Mouse (Mus musculus): ENCODE data around the gene Olfr324. TPM values are rescaled to one million over a fixed set of nuclear protein-coding genes. Genes with fewer than 3 reads are reported as not detected.

The Olfr324 gene
- polyA plus RNA-seq, 1 experiment from 2014 or later = not detected

DNA sequence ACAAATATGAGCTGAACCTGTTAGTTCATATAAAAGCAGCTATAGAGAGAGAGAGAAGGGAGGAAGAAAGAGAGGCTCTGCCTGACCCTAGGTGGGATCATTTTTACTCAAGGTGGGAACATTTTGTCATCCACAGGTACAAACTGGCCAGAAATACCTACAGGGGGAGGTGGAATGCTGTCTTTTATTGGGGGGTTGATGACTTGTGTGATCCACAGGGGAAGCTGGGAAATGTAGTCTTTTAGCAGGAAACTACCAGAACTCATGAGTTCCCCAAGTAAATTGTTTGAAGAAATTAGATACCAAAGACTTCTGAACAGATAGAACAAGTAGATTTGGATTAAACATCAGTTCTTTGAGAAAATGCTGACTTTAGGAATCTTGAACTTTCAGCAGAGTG, 7.1 kb downstream of the Olfr324 start:
- Histone ChIP-seq H3K4me1 (ENCODE audit: control insufficient read depth, insufficient read depth, low read length) (no peaks in the 10 kb centered on the region; the same call in 1 of the 2 replicates), H3K27me3 (ENCODE audit: control insufficient read depth, insufficient read depth, low read length) (no peaks in the 10 kb centered on the region), H3K4me3 (ENCODE audit: low read depth, low read length) (no peak overlapping the region), H3K4me2 (no peak overlapping the region), H3K9ac (ENCODE audit: low read depth, low read length) (no peak overlapping the region), H3K9me3 (replicated peaks; ENCODE audit: control insufficient read depth, low read length) (no peaks in the 10 kb centered on the region), H3K36me3 (ENCODE audit: control insufficient read depth, insufficient read depth, low read length) (no peaks in the 10 kb centered on the region), H3K27ac (ENCODE audit: low read depth, low read length) (no peak overlapping the region)
- ATAC-seq (replicated peaks; ENCODE audit: insufficient number of reproducible peaks, low FRiP score, low TSS enrichment) = no peak

GRCm38 (mm10) chr11:58602800-58603560, 8.1 kb downstream of the Olfr324 start:
- 72% methylated on average over 6 of the region's 6 CpGs for WGBS (ENCODE audit: insufficient replicate concordance)
- no peaks in the 10 kb centered on the region for H3K9me3 ChIP-seq (replicated peaks; ENCODE audit: control insufficient read depth, low read length)
- no peak overlapping the region for H3K4me3 ChIP-seq (ENCODE audit: low read depth, low read length)
- H3K4me2 ChIP-seq = no peak overlapping the region
- no peak for ATAC-seq (replicated peaks; ENCODE audit: insufficient number of reproducible peaks, low FRiP score, low TSS enrichment)
- no peaks in the 10 kb centered on the region; the same call in 1 of the 2 replicates for H3K4me1 ChIP-seq (ENCODE audit: control insufficient read depth, insufficient read depth, low read length)
- no peak overlapping the region for H3K9ac ChIP-seq (ENCODE audit: low read depth, low read length)
- no peak overlapping the region for H3K27ac ChIP-seq (ENCODE audit: low read depth, low read length)
- no peaks in the 10 kb centered on the region for H3K36me3 ChIP-seq (ENCODE audit: control insufficient read depth, insufficient read depth, low read length)
- no peaks in the 10 kb centered on the region for H3K27me3 ChIP-seq (ENCODE audit: control insufficient read depth, insufficient read depth, low read length)

GRCm38 (mm10) chr11:58604688-58605087, 9.8 kb downstream of the Olfr324 start:
- Histone ChIP-seq H3K9me3 (replicated peaks; ENCODE audit: control insufficient read depth, low read length) (no peaks in the 10 kb centered on the region), H3K9ac (ENCODE audit: low read depth, low read length) (no peak overlapping the region), H3K27ac (ENCODE audit: low read depth, low read length) (no peak overlapping the region), H3K4me3 (ENCODE audit: low read depth, low read length) (no peak overlapping the region), H3K36me3 (ENCODE audit: control insufficient read depth, insufficient read depth, low read length) (no peaks in the 10 kb centered on the region), H3K4me1 (ENCODE audit: control insufficient read depth, insufficient read depth, low read length) (no peaks in the 10 kb centered on the region; the same call in 1 of the 2 replicates), H3K4me2 (no peak overlapping the region), H3K27me3 (ENCODE audit: control insufficient read depth, insufficient read depth, low read length) (no peaks in the 10 kb centered on the region)
- ATAC-seq (replicated peaks; ENCODE audit: insufficient number of reproducible peaks, low FRiP score, low TSS enrichment) = no peak
- 66% methylated on average over 2 of the region's 2 CpGs for WGBS (ENCODE audit: insufficient replicate concordance)

GRCm38 (mm10) chr11:58605228-58605627, 10.3 kb downstream of the Olfr324 start:
- H3K27ac ChIP-seq (ENCODE audit: low read depth, low read length) = no peak overlapping the region
- no peaks in the 10 kb centered on the region for H3K36me3 ChIP-seq (ENCODE audit: control insufficient read depth, insufficient read depth, low read length)
- H3K4me3 ChIP-seq (ENCODE audit: low read depth, low read length) = no peak overlapping the region
- H3K9ac ChIP-seq (ENCODE audit: low read depth, low read length) = no peak overlapping the region
- no peaks in the 10 kb centered on the region for H3K27me3 ChIP-seq (ENCODE audit: control insufficient read depth, insufficient read depth, low read length)
- ATAC-seq (replicated peaks; ENCODE audit: insufficient number of reproducible peaks, low FRiP score, low TSS enrichment) = no peak
- WGBS (ENCODE audit: insufficient replicate concordance) = 47% methylated on average over 3 of the region's 3 CpGs
- no peaks in the 10 kb centered on the region for H3K9me3 ChIP-seq (replicated peaks; ENCODE audit: control insufficient read depth, low read length)
- no peak overlapping the region for H3K4me2 ChIP-seq
- no peaks in the 10 kb centered on the region; the same call in 1 of the 2 replicates for H3K4me1 ChIP-seq (ENCODE audit: control insufficient read depth, insufficient read depth, low read length)

DNA sequence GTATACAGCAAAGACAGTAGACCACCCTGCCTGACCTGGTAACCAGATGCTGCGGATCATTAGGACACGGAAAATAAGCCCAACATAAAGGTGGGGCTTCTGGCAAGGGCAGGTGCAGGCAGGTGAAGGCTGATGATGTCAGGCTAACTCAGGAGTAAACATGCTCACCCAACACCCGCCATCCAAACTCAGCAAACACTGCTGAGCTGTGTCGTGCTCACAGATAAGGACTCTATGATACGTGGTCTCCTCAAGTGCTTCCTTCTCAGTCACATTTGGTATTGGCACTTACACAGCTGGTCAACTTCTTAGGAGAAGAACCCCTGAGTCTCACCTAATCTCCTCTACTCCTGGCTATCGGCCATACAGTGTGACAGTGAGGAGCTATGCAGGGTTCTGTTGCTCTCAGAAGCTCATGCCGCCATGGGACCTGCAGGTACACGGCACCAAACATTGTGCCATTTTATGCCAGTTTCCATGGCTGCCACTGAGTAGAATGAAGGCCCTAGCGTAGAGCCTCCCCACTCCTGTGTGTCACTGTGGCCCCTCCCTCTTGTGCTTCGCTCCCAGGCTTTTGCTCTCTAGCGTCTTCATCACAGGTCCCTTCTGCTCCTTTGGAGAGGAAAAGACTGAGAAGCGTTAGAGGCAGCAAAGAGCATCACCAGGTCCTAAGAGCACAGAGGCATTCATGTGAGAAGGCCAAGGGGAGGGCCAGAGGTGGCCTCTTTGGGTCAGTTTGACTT, 11.4 kb downstream of the Olfr324 start:
- H3K36me3 ChIP-seq (ENCODE audit: control insufficient read depth, insufficient read depth, low read length) = no peaks in the 10 kb centered on the region
- H3K4me2 ChIP-seq = no peak overlapping the region
- H3K4me3 ChIP-seq (ENCODE audit: low read depth, low read length) = no peak overlapping the region
- 71% methylated on average over 12 of the region's 12 CpGs for WGBS (ENCODE audit: insufficient replicate concordance)
- no peak overlapping the region for H3K27ac ChIP-seq (ENCODE audit: low read depth, low read length)
- no peak for ATAC-seq (replicated peaks; ENCODE audit: insufficient number of reproducible peaks, low FRiP score, low TSS enrichment)
- H3K4me1 ChIP-seq (ENCODE audit: control insufficient read depth, insufficient read depth, low read length) = no peaks in the 10 kb centered on the region; the same call in 1 of the 2 replicates
- H3K9me3 ChIP-seq (replicated peaks; ENCODE audit: control insufficient read depth, low read length) = no peaks in the 10 kb centered on the region
- no peak overlapping the region for H3K9ac ChIP-seq (ENCODE audit: low read depth, low read length)
- no peaks in the 10 kb centered on the region for H3K27me3 ChIP-seq (ENCODE audit: control insufficient read depth, insufficient read depth, low read length)

GRCm38 (mm10) chr11:58607030-58607429, 12.1 kb downstream of the Olfr324 start:
- H3K4me2 ChIP-seq = no peak overlapping the region
- no peaks in the 10 kb centered on the region for H3K27me3 ChIP-seq (ENCODE audit: control insufficient read depth, insufficient read depth, low read length)
- H3K4me1 ChIP-seq (ENCODE audit: control insufficient read depth, insufficient read depth, low read length) = no peaks in the 10 kb centered on the region; the same call in 1 of the 2 replicates
- H3K9me3 ChIP-seq (replicated peaks; ENCODE audit: control insufficient read depth, low read length) = no peaks in the 10 kb centered on the region
- no peak for ATAC-seq (replicated peaks; ENCODE audit: insufficient number of reproducible peaks, low FRiP score, low TSS enrichment)
- H3K4me3 ChIP-seq (ENCODE audit: low read depth, low read length) = no peak overlapping the region
- no peak overlapping the region for H3K27ac ChIP-seq (ENCODE audit: low read depth, low read length)
- no peaks in the 10 kb centered on the region for H3K36me3 ChIP-seq (ENCODE audit: control insufficient read depth, insufficient read depth, low read length)
- no peak overlapping the region for H3K9ac ChIP-seq (ENCODE audit: low read depth, low read length)
- 84% methylated on average over 6 of the region's 6 CpGs for WGBS (ENCODE audit: insufficient replicate concordance)

- 71% methylated on average over 3 of the region's 3 CpGs for WGBS (ENCODE audit: insufficient replicate concordance)
- Histone ChIP-seq H3K4me3 (ENCODE audit: low read depth, low read length) (no peak overlapping the region), H3K4me1 (ENCODE audit: control insufficient read depth, insufficient read depth, low read length) (no peaks in the 10 kb centered on the region), H3K4me2 (no peak overlapping the region), H3K27ac (ENCODE audit: low read depth, low read length) (no peak overlapping the region), H3K27me3 (ENCODE audit: control insufficient read depth, insufficient read depth, low read length) (no peaks in the 10 kb centered on the region; the same call in 1 of the 2 replicates), H3K9me3 (replicated peaks; ENCODE audit: control insufficient read depth, low read length) (no peaks in the 10 kb centered on the region), H3K36me3 (ENCODE audit: control insufficient read depth, insufficient read depth, low read length) (no peaks in the 10 kb centered on the region), H3K9ac (ENCODE audit: low read depth, low read length) (no peak overlapping the region)
- no peak for ATAC-seq (replicated peaks; ENCODE audit: insufficient number of reproducible peaks, low FRiP score, low TSS enrichment)
These were observed 18.4 kb downstream of the Olfr324 start for GRCm38 (mm10) chr11:58613359-58613758.

- no peaks in the 10 kb centered on the region for H3K36me3 ChIP-seq (ENCODE audit: control insufficient read depth, insufficient read depth, low read length)
- no peak overlapping the region for H3K27ac ChIP-seq (ENCODE audit: low read depth, low read length)
- H3K4me1 ChIP-seq (ENCODE audit: control insufficient read depth, insufficient read depth, low read length) = no peaks in the 10 kb centered on the region
- H3K27me3 ChIP-seq (ENCODE audit: control insufficient read depth, insufficient read depth, low read length) = no peaks in the 10 kb centered on the region; the same call in 1 of the 2 replicates
- no peak overlapping the region for H3K4me2 ChIP-seq
- no peak overlapping the region for H3K4me3 ChIP-seq (ENCODE audit: low read depth, low read length)
- ATAC-seq (replicated peaks; ENCODE audit: insufficient number of reproducible peaks, low FRiP score, low TSS enrichment) = no peak
- H3K9me3 ChIP-seq (replicated peaks; ENCODE audit: control insufficient read depth, low read length) = no peaks in the 10 kb centered on the region
- H3K9ac ChIP-seq (ENCODE audit: low read depth, low read length) = no peak overlapping the region
These were observed 19.6 kb downstream of the Olfr324 start for GRCm38 (mm10) chr11:58614526-58614925.

Data from heart, embryonic 11.5 days (tissue).